Mouse (Mus musculus) MEL (cell line): Measurements from ENCODE around the gene Figla. TPM values are rescaled to one million over a fixed set of nuclear protein-coding genes. Genes with fewer than 3 reads are reported as not detected.

ENCODE experiments used
- DNase-seq: peaks from one replicate; pipeline ENCODE4 v3.0.0; 2011; ENCODE audit warnings: low read depth, low spot score
- H3K27ac ChIP-seq: 2 replicates; pipeline ENCODE4 v1.5.1; 2012; ENCODE audit warnings: low read depth, mild to moderate bottlenecking, control low read depth, low read length, moderate library complexity; ENCODE audit not compliant: control insufficient read depth
- H3K27me3 ChIP-seq, 2 experiments: fragments of 150-350 bp in 1 of 2; sonication (generic) in 1 of 2; 2 replicates each; pipeline ENCODE4 v1.6.1; 2012; ENCODE audit warnings: low read length in 2 of 2, mild to moderate bottlenecking in 2 of 2, improper control_type of control experiment in 1 of 2, moderate library complexity in 1 of 2; ENCODE audit not compliant: insufficient read depth in 2 of 2, control insufficient read depth in 1 of 2
- H3K36me3 ChIP-seq, 2 experiments: 2 replicates each; pipeline ENCODE4 v1.6.1; 2012 to 2014; ENCODE audit warnings: low read length in 2 of 2, improper control_type of control experiment in 1 of 2, inconsistent platforms in 1 of 2, mild to moderate bottlenecking in 1 of 2; ENCODE audit not compliant: insufficient read depth in 2 of 2, control insufficient read depth in 1 of 2
- H3K4me1 ChIP-seq, 2 experiments: fragments of 150-350 bp in 1 of 2; sonication (generic) in 1 of 2; 2 replicates each; pipeline ENCODE4 v1.6.1; 2012; ENCODE audit warnings: low read length in 2 of 2, improper control_type of control experiment in 1 of 2, mild to moderate bottlenecking in 1 of 2; ENCODE audit not compliant: insufficient read depth in 2 of 2, control insufficient read depth in 1 of 2
- H3K4me3 ChIP-seq, 2 experiments: fragments of 150-350 bp in 1 of 2; sonication (generic) in 1 of 2; 2 replicates each; pipeline ENCODE4 v1.5.1; 2012; ENCODE audit warnings: low read depth in 2 of 2, low read length in 2 of 2, mild to moderate bottlenecking in 2 of 2, moderate library complexity in 2 of 2, control low read depth in 1 of 2, improper control_type of control experiment in 1 of 2; ENCODE audit not compliant: control insufficient read depth in 1 of 2, insufficient read depth in 1 of 2
- H3K79me2 ChIP-seq: 2 replicates; pipeline ENCODE4 v1.6.1; 2012; ENCODE audit warnings: mild to moderate bottlenecking, low read length, moderate library complexity; ENCODE audit not compliant: control insufficient read depth, poor library complexity, insufficient read depth
- H3K9ac ChIP-seq: 2 replicates; pipeline ENCODE4 v1.6.1; 2012; ENCODE audit warnings: low read depth, mild to moderate bottlenecking, control low read depth, low read length, moderate library complexity; ENCODE audit not compliant: control insufficient read depth, poor library complexity, severe bottlenecking
- H3K9me3 ChIP-seq: fragments of 150-350 bp; sonication (generic); replicated peaks from 2 replicates; pipeline ENCODE4 v1.6.1; 2012; ENCODE audit warnings: mild to moderate bottlenecking, low read length, improper control_type of control experiment, moderate library complexity; ENCODE audit not compliant: insufficient read depth
- BHLHE40 ChIP-seq: IDR thresholded peaks from 2 replicates; pipeline ENCODE4 v1.6.1; 2012; ENCODE audit warnings: low read depth, mild to moderate bottlenecking, inconsistent platforms, low read length, improper control_type of control experiment, borderline replicate concordance
- CHD1 ChIP-seq: IDR thresholded peaks from 2 replicates; pipeline ENCODE4 v1.6.1; 2012; ENCODE audit warnings: low read depth, mild to moderate bottlenecking, inconsistent platforms, low read length, improper control_type of control experiment
- CHD2 ChIP-seq: IDR thresholded peaks from 2 replicates; pipeline ENCODE4 v1.6.1; 2011; ENCODE audit warnings: low read length, improper control_type of control experiment
- E2F4 ChIP-seq: IDR thresholded peaks from 2 replicates; pipeline ENCODE4 v1.6.1; 2011; ENCODE audit warnings: low read depth, low read length, improper control_type of control experiment, borderline replicate concordance
- ELF1 ChIP-seq: IDR thresholded peaks from 2 replicates; pipeline ENCODE4 v1.6.1; 2014; ENCODE audit warnings: low read depth, mild to moderate bottlenecking, inconsistent platforms, low read length, improper control_type of control experiment, moderate library complexity
- EP300 ChIP-seq, 2 experiments: IDR thresholded peaks; 2 replicates each; pipeline ENCODE4 v1.6.1; 2011; ENCODE audit warnings: improper control_type of control experiment in 2 of 2, low read length in 2 of 2, low read depth in 1 of 2, mild to moderate bottlenecking in 1 of 2
- GATA1 ChIP-seq: IDR thresholded peaks from 2 replicates; pipeline ENCODE4 v1.6.1; 2011; ENCODE audit warnings: low read depth, low read length, improper control_type of control experiment
- MAX ChIP-seq: IDR thresholded peaks from 2 replicates; pipeline ENCODE4 v1.6.1; 2011; ENCODE audit warnings: low read length, improper control_type of control experiment
- MAZ ChIP-seq: IDR thresholded peaks from 2 replicates; pipeline ENCODE4 v1.6.1; 2012; ENCODE audit warnings: low read depth, mild to moderate bottlenecking, inconsistent platforms, low read length, improper control_type of control experiment
- MEF2A ChIP-seq: IDR thresholded peaks from 2 replicates; pipeline ENCODE4 v1.6.1; 2014; ENCODE audit warnings: low read depth, mild to moderate bottlenecking, inconsistent platforms, low read length, improper control_type of control experiment; ENCODE audit not compliant: poor library complexity, insufficient replicate concordance, severe bottlenecking; ENCODE audit errors: extremely low read depth
- MXI1 ChIP-seq: IDR thresholded peaks from 2 replicates; pipeline ENCODE4 v1.6.1; 2011; ENCODE audit warnings: mild to moderate bottlenecking, low read depth, low read length, improper control_type of control experiment
- MYB ChIP-seq: IDR thresholded peaks from 2 replicates; pipeline ENCODE4 v1.6.1; 2011; ENCODE audit warnings: mild to moderate bottlenecking, low read depth, low read length, improper control_type of control experiment
- NRF1 ChIP-seq: IDR thresholded peaks from 2 replicates; pipeline ENCODE4 v1.6.1; 2014; ENCODE audit warnings: low read depth, mild to moderate bottlenecking, inconsistent platforms, low read length, improper control_type of control experiment, moderate library complexity; ENCODE audit not compliant: poor library complexity, insufficient read depth, severe bottlenecking
- RCOR1 ChIP-seq: IDR thresholded peaks from 2 replicates; pipeline ENCODE4 v1.6.1; 2012; ENCODE audit warnings: low read depth, mild to moderate bottlenecking, inconsistent platforms, low read length, improper control_type of control experiment
- SIN3A ChIP-seq: IDR thresholded peaks from 2 replicates; pipeline ENCODE4 v1.6.1; 2012; ENCODE audit warnings: low read length, improper control_type of control experiment, inconsistent platforms
- SMC3 ChIP-seq: IDR thresholded peaks from 2 replicates; pipeline ENCODE4 v1.6.1; 2011; ENCODE audit warnings: low read depth, low read length, improper control_type of control experiment
- TAL1 ChIP-seq: IDR thresholded peaks from 2 replicates; pipeline ENCODE4 v1.6.1; 2012; ENCODE audit warnings: mild to moderate bottlenecking, inconsistent platforms, low read length, moderate library complexity, mixed read lengths
- USF2 ChIP-seq, 2 experiments: IDR thresholded peaks; 2 replicates each; pipeline ENCODE4 v1.6.1; 2011 to 2012; ENCODE audit warnings: improper control_type of control experiment in 2 of 2, low read length in 2 of 2, borderline replicate concordance in 1 of 2, inconsistent platforms in 1 of 2, low read depth in 1 of 2, mild to moderate bottlenecking in 1 of 2; ENCODE audit not compliant: insufficient read depth in 1 of 2
- ZC3H11A ChIP-seq: IDR thresholded peaks from 2 replicates; pipeline ENCODE4 v1.6.1; 2012; ENCODE audit warnings: low read depth, mild to moderate bottlenecking, inconsistent platforms, low read length, improper control_type of control experiment
- ZNF384 ChIP-seq: IDR thresholded peaks from 2 replicates; pipeline ENCODE4 v1.6.1; 2012; ENCODE audit warnings: low read depth, mild to moderate bottlenecking, inconsistent platforms, low read length, improper control_type of control experiment
- polyA plus RNA-seq, 2 experiments: library from polyadenylated mRNA; stranded (reverse) in 1 of 2; unstranded in 1 of 2; fragments of >175 nt in 1 of 2; fragments of >200 nt in 1 of 2; gene quantifications; 2 replicates each; pipeline versions ENCODE4 v1.2.1 to v1.2.4; 2012; ENCODE audit warnings: low replicate concordance in 2 of 2, low read depth in 1 of 2; ENCODE audit not compliant: insufficient read length in 2 of 2, insufficient read depth in 1 of 2, missing spikeins in 1 of 2
- total RNA-seq: library from RNA; depleted of rRNA; stranded (reverse); fragments of 300-350 nt; gene quantifications from 2 replicates; pipeline ENCODE4 v1.2.3, GENCODE M21; 2012

The Figla gene
- total and polyA plus RNA-seq, 3 experiments: not detected

DNA sequence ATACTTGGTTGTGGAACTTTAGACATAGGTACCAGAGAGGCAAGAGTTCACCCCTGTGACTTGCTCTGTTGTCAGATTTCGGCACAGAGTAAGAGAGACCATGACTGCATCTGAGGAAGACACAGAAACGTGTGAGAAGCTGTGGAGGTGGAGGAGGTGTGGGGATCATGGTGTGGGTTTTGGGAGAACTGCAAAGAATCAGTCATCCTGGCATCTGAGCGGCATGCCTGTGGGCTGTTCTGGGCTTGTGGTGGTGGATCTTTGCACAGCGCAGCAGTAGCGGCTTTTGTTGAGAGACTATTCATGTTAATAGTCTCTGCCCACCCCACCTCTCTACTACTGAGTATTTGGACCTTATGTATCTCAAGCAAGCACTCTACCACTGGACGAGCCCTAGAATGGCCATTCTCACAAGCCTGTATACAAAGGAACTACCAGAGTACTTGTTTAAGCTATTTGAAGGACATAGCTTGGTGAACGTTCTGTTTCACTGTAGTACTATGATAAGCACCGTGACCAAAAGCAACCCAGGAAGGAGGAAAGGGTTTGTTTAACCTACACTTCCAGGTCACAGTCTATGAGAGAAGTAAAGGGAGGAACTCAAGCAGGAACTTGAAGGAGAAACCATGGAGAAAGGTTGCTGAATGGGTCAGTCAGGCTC, 10.8 kb downstream of the Figla start:
- Histone ChIP-seq H3K9me3 (no peaks in the 10 kb centered on the region), H3K27me3 (peaks cover 2 to 5% of the 10 kb centered on the region in 2 experiments; a peak in 3 of 4 replicates)
- TF ChIP-seq NRF1 (no peak), ELF1 (no peak), MYB (no peak), MAX (no peak), CHD2 (no peak), MXI1 (no peak), SIN3A (no peak), SMC3 (no peak), TAL1 (no peak), USF2 (IDR thresholded peaks at IDR 0.05; ENCODE audit: borderline replicate concordance in 1 of 2, insufficient read depth in 1 of 2, low read depth in 1 of 2, low read length in 2 of 2) (no peak), RCOR1 (no peak), BHLHE40 (no peak), EP300 (IDR thresholded peaks at IDR 0.05; ENCODE audit: low read depth in 1 of 2, low read length in 2 of 2) (no peak)

DNA sequence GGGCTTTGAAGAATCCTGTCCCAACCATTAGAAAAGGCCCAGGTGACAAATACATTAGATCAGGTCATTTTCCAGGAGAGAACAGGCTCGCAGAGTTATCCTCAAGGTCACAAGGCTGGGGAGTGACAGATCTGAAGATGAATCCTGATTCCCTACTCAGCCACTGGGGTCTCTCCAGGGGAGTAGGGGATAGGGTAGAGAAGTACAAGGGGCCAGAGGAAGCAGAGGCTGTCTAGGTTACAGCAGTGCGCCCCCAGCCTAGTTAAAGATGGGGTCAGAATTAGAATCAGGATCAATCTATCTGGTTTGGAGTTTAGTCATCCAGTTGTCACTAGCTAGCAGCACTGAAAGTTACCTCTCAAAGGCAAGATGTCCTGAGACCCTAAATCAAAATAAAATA, 12.2 kb downstream of the Figla start:
- Histone ChIP-seq H3K79me2 (no peaks in the 10 kb centered on the region), H3K9me3 (no peaks in the 10 kb centered on the region), H3K36me3 (no peaks in the 10 kb centered on the region), H3K4me3 (no peak overlapping the region), H3K9ac (no peak overlapping the region), H3K27ac (no peak overlapping the region), H3K27me3 (peaks cover 2 to 3% of the 10 kb centered on the region in 2 experiments; a peak in 3 of 4 replicates), H3K4me1 (no peaks in the 10 kb centered on the region)
- no peak for DNase-seq
- TF ChIP-seq USF2 (IDR thresholded peaks at IDR 0.05; ENCODE audit: borderline replicate concordance in 1 of 2, insufficient read depth in 1 of 2, low read depth in 1 of 2, low read length in 2 of 2) (no peak), RCOR1 (no peak), ZNF384 (no peak), MEF2A (no peak), CHD1 (no peak), E2F4 (no peak), SIN3A (no peak), GATA1 (no peak), ZC3H11A (no peak), MAZ (no peak), NRF1 (no peak)

More for the DNA sequence above, 10.8 kb downstream of the Figla start:
- H3K9ac ChIP-seq: no peak overlapping the region
- no peaks in the 10 kb centered on the region for H3K79me2 ChIP-seq
- no peaks in the 10 kb centered on the region for H3K4me1 ChIP-seq
- no peak overlapping the region for H3K4me3 ChIP-seq
- DNase-seq: no peak
- no peaks in the 10 kb centered on the region for H3K36me3 ChIP-seq
- H3K27ac ChIP-seq: no peak overlapping the region
